Mouse (Mus musculus) inflammation-experienced regulatory T-cells, adult 6 months (primary cell): Measurements from ENCODE around the gene Art3. TPM values are rescaled to one million over a fixed set of nuclear protein-coding genes. Genes with fewer than 3 reads are reported as not detected.
A peak's percentile ranks its signal among the peaks of the same experiment; 100 is the strongest.

Experiments used
- ATAC-seq: one replicate; pipeline ENCODE4 v1.8.0; 2017
- polyA plus RNA-seq, 3 experiments: library from polyadenylated mRNA; unstranded; fragments of 100-300 nt; shearing (Covaris generic); gene quantifications; one replicate each; pipeline ENCODE4 v1.2.1; 2017

Gene Art3
- polyA plus RNA-seq, 3 experiments from 2014 or later, result 8.3 to 26.9 (median 19.1) TPM

GRCm38 (mm10) chr5:92434070-92434469, 102.4 kb downstream of the Art3 start:
- ATAC-seq, result no peak

GRCm38 (mm10) chr5:92434571-92434985, 103.0 kb downstream of the Art3 start:
- ATAC-seq, result no peak

- ATAC-seq, result peak; percentile 99
Measured at GRCm38 (mm10) chr5:92435025-92435584, 103.5 kb downstream of the Art3 start, which contains the start of gene Nup54. TSS of gene Nup54 (minus strand) at chr5:92435219.

- ATAC-seq, result no peak
Measured at GRCm38 (mm10) chr5:92438540-92438939, 106.9 kb downstream of the Art3 start.

GRCm38 (mm10) chr5:92441494-92441893, 109.9 kb downstream of the Art3 start:
- no peak for ATAC-seq

GRCm38 (mm10) chr5:92442914-92443313, 111.3 kb downstream of the Art3 start:
- ATAC-seq, result no peak

GRCm38 (mm10) chr5:92445016-92445415, 113.4 kb downstream of the Art3 start:
- no peak for ATAC-seq

- ATAC-seq, result no peak
Measured at GRCm38 (mm10) chr5:92446736-92447135, 115.1 kb downstream of the Art3 start.

- no peak for ATAC-seq
Measured at GRCm38 (mm10) chr5:92452876-92453275, 121.2 kb downstream of the Art3 start.

- no peak for ATAC-seq
Measured at GRCm38 (mm10) chr5:92457410-92457809, 125.8 kb downstream of the Art3 start.

GRCm38 (mm10) chr5:92458726-92459125, 127.1 kb downstream of the Art3 start:
- ATAC-seq, result no peak

- ATAC-seq, result peak; percentile 68
Measured at GRCm38 (mm10) chr5:92461321-92461720, 129.7 kb downstream of the Art3 start.

Other genes starting within 250 kb of the Art3 start
- 100 to 1,000 TPM; 225 to 265 (median 245) TPM for gene G3bp2, start 248.1 kb upstream of the Art3 start, polyA plus RNA-seq
- gene Uso1, start 193.9 kb upstream of the Art3 start, polyA plus RNA-seq, result 10 to 100 TPM; 31.3 to 36.7 (median 34.4) TPM
- gene U90926, start 116.4 kb upstream of the Art3 start, polyA plus RNA-seq, result not detected
- under 1 TPM; 0.20 to 0.44 (median 0.33) TPM for gene Ppef2, start 75.5 kb upstream of the Art3 start, polyA plus RNA-seq
- gene Naaa, start 53.7 kb upstream of the Art3 start, polyA plus RNA-seq, result 10 to 100 TPM; 10.3 to 13.2 (median 11.2) TPM
- gene Sdad1, start 21.3 kb upstream of the Art3 start, polyA plus RNA-seq, result 10 to 100 TPM; 30.5 to 59.4 (median 50.2) TPM
- gene Cxcl9, start 3.7 kb upstream of the Art3 start, polyA plus RNA-seq, result under 1 TPM in 1 of 3 experiments, not detected in 2; 0.99 TPM
- 10 to 100 TPM; 18.3 to 32.3 (median 19.9) TPM for gene Cxcl10, start 17.1 kb downstream of the Art3 start, polyA plus RNA-seq
- 10 to 100 TPM; 32.4 to 55.2 (median 40.2) TPM for gene Nup54, start 103.4 kb downstream of the Art3 start, polyA plus RNA-seq
- 1 to 10 TPM; 8.3 to 9.2 (median 8.5) TPM for gene Scarb2, start 175.0 kb downstream of the Art3 start, polyA plus RNA-seq
- not detected for gene Fam47e, start 223.2 kb downstream of the Art3 start, polyA plus RNA-seq